Mouse (Mus musculus) neural tube, embryonic 13.5 days (tissue): ENCODE results near the gene Cdk5rap1. TPM values are rescaled to one million over a fixed set of nuclear protein-coding genes. Genes with fewer than 3 reads are reported as not detected.
"Not testable (repeated sequence)": the region's sequence is repeated elsewhere in the genome, so short reads cannot be mapped to it uniquely, and the experiment has no call there.

Source experiments
- ATAC-seq: fragments of 200-750 bp; cut with Nextera tagmentation; 2 replicates; pipeline ENCODE4 v1.8.0; 2017; ENCODE audit warnings: low read depth, mild to moderate bottlenecking, moderate TSS enrichment, moderate library complexity
- H3K27ac ChIP-seq: fragments of 300-500 bp; sonication (generic); replicated peaks from 2 replicates; pipeline ENCODE4 v1.5.1; 2015; ENCODE audit warnings: moderate library complexity, mild to moderate bottlenecking, inconsistent platforms
- H3K27me3 ChIP-seq: fragments of 300-500 bp; sonication (generic); 2 replicates; pipeline ENCODE4 v1.6.1; 2015; ENCODE audit warnings: mild to moderate bottlenecking, inconsistent platforms
- H3K36me3 ChIP-seq: fragments of 300-500 bp; sonication (generic); 2 replicates; pipeline ENCODE4 v1.6.1; 2015; ENCODE audit warnings: mild to moderate bottlenecking, inconsistent platforms
- H3K4me1 ChIP-seq: fragments of 300-500 bp; sonication (generic); replicated peaks from 2 replicates; pipeline ENCODE4 v1.6.1; 2015; ENCODE audit warnings: inconsistent platforms
- H3K4me2 ChIP-seq: fragments of 300-500 bp; sonication (generic); 2 replicates; pipeline ENCODE4 v1.6.1; 2015; ENCODE audit warnings: inconsistent platforms, mild to moderate bottlenecking, moderate library complexity
- H3K4me3 ChIP-seq: fragments of 300-500 bp; sonication (generic); 2 replicates; pipeline ENCODE4 v1.5.1; 2015; ENCODE audit warnings: mild to moderate bottlenecking, inconsistent platforms
- H3K9ac ChIP-seq: fragments of 300-500 bp; sonication (generic); 2 replicates; pipeline ENCODE4 v1.6.1; 2015; ENCODE audit warnings: moderate library complexity, mild to moderate bottlenecking, inconsistent platforms
- H3K9me3 ChIP-seq: fragments of 300-500 bp; sonication (generic); 2 replicates; pipeline ENCODE4 v1.6.1; 2016; ENCODE audit warnings: inconsistent platforms
- WGBS: fragments of 180-500 bp; shearing (Covaris S2); methylation state at CpG from one replicate; pipeline ENCODE4 v1.1.7; 2015; 5-methylcytosine and 5-hydroxymethylcytosine counted together
- polyA plus RNA-seq: library from polyadenylated mRNA; unstranded; fragments of >200 nt; fragmentation: Nextera tagmentation; extraction: Ambion mirVana; gene quantifications from 2 replicates; pipeline ENCODE4 v1.2.1, GENCODE M21; 2015

Cdk5rap1 gene
- polyA plus RNA-seq, 1 experiment from 2014 or later: 15.7 TPM

GRCm38 (mm10) chr2:154372151-154372829 lies 520 bp downstream of the Cdk5rap1 start:
- peak; percentile 85 for ATAC-seq
- peak overlapping the region; percentile 91 for H3K4me2 ChIP-seq
- H3K4me3 ChIP-seq: peak overlapping the region; percentile 61
- H3K27me3 ChIP-seq: no peaks in the 10 kb centered on the region
- peak overlapping the region; percentile 88 for H3K9ac ChIP-seq
- no peaks in the 10 kb centered on the region for H3K9me3 ChIP-seq
- peaks cover 18% of the 10 kb centered on the region for H3K36me3 ChIP-seq
- WGBS: under 1% methylated on average over 42 of the region's 42 CpGs
- peak overlapping the region; percentile 81 for H3K27ac ChIP-seq
- H3K4me1 ChIP-seq: peaks cover 10% of the 10 kb centered on the region

GRCm38 (mm10) chr2:154367510-154367909 lies 5.3 kb downstream of the Cdk5rap1 start:
- H3K27me3 ChIP-seq: no peaks in the 10 kb centered on the region
- H3K36me3 ChIP-seq: peaks cover 53% of the 10 kb centered on the region
- peaks cover 5% of the 10 kb centered on the region for H3K4me1 ChIP-seq
- no peak overlapping the region for H3K9ac ChIP-seq
- no peak overlapping the region for H3K4me3 ChIP-seq
- no peaks in the 10 kb centered on the region for H3K9me3 ChIP-seq
- no peak for ATAC-seq
- WGBS: 100% methylated on average over 1 of the region's 1 CpGs
- no peak overlapping the region for H3K27ac ChIP-seq
- no peak overlapping the region for H3K4me2 ChIP-seq

GRCm38 (mm10) chr2:154354000-154354425 lies 18.8 kb downstream of the Cdk5rap1 start:
- H3K27me3 ChIP-seq, H3K9me3 ChIP-seq, H3K4me1 ChIP-seq: not testable (repeated sequence)
- WGBS: 76% methylated on average over 16 of the region's 19 CpGs
- Histone ChIP-seq H3K4me2 (peak overlapping the region; percentile 49), H3K9ac (peak overlapping the region; percentile 62), H3K4me3 (peak overlapping the region; percentile 37), H3K27ac (0 out of 2 replicates have a peak overlapping the region, but pooled peaks have one; percentile 23), H3K36me3 (peaks cover 29% of the 10 kb centered on the region)
- peak; percentile 43 for ATAC-seq

GRCm38 (mm10) chr2:154348152-154348551 lies 24.7 kb downstream of the Cdk5rap1 start:
- H3K4me2 ChIP-seq: no peak overlapping the region
- H3K27ac ChIP-seq: no peak overlapping the region
- H3K9ac ChIP-seq: no peak overlapping the region
- H3K27me3 ChIP-seq: no peaks in the 10 kb centered on the region
- no peak for ATAC-seq
- WGBS: 89% methylated on average over 3 of the region's 3 CpGs
- H3K4me3 ChIP-seq: no peak overlapping the region
- H3K9me3 ChIP-seq: no peaks in the 10 kb centered on the region
- H3K4me1 ChIP-seq: no peaks in the 10 kb centered on the region
- peaks cover 60% of the 10 kb centered on the region for H3K36me3 ChIP-seq

- Histone ChIP-seq H3K27ac (no peak overlapping the region), H3K9ac (no peak overlapping the region), H3K36me3 (peaks cover 34% of the 10 kb centered on the region), H3K4me2 (no peak overlapping the region), H3K4me3 (no peak overlapping the region), H3K4me1 (no peaks in the 10 kb centered on the region), H3K9me3 (no peaks in the 10 kb centered on the region), H3K27me3 (no peaks in the 10 kb centered on the region)
- 62% methylated on average over 2 of the region's 2 CpGs for WGBS
- ATAC-seq: no peak
These were observed 33.5 kb downstream of the Cdk5rap1 start for GRCm38 (mm10) chr2:154339356-154339755.

- Histone ChIP-seq H3K4me1 (no peaks in the 10 kb centered on the region), H3K27ac (no peak overlapping the region), H3K27me3 (no peaks in the 10 kb centered on the region), H3K4me2 (no peak overlapping the region), H3K36me3 (peaks cover 30% of the 10 kb centered on the region), H3K9ac (no peak overlapping the region), H3K9me3 (0 out of 2 replicates have a peak, but pooled peaks cover 3% of the 10 kb centered on the region), H3K4me3 (no peak overlapping the region)
- whole genome bisulfite sequencing: 77% methylated on average over 1 of the region's 1 CpGs
- no peak for ATAC-seq
These were observed 34.6 kb downstream of the Cdk5rap1 start for GRCm38 (mm10) chr2:154338161-154338560.

GRCm38 (mm10) chr2:154335572-154335971 lies 37.2 kb downstream of the Cdk5rap1 start:
- H3K4me3 ChIP-seq: no peak overlapping the region
- no peak overlapping the region for H3K27ac ChIP-seq
- 0 out of 2 replicates have a peak, but pooled peaks cover 3% of the 10 kb centered on the region for H3K9me3 ChIP-seq
- H3K9ac ChIP-seq: no peak overlapping the region
- no peaks in the 10 kb centered on the region for H3K4me1 ChIP-seq
- WGBS: 89% methylated on average over 4 of the region's 4 CpGs
- no peak for ATAC-seq
- H3K36me3 ChIP-seq: peaks cover 8% of the 10 kb centered on the region
- H3K4me2 ChIP-seq: no peak overlapping the region
- no peaks in the 10 kb centered on the region for H3K27me3 ChIP-seq

- Histone ChIP-seq H3K27me3 (no peaks in the 10 kb centered on the region), H3K4me2 (no peak overlapping the region), H3K4me1 (no peaks in the 10 kb centered on the region), H3K9me3 (no peaks in the 10 kb centered on the region), H3K4me3 (no peak overlapping the region), H3K9ac (no peak overlapping the region), H3K27ac (no peak overlapping the region), H3K36me3 (no peaks in the 10 kb centered on the region)
- 82% methylated on average over 3 of the region's 3 CpGs for WGBS
- no peak for ATAC-seq
These were observed 46.0 kb downstream of the Cdk5rap1 start for GRCm38 (mm10) chr2:154326852-154327251.

GRCm38 (mm10) chr2:154313771-154314170 lies 59.0 kb downstream of the Cdk5rap1 start:
- not testable (repeated sequence) for ATAC-seq, H3K9me3 ChIP-seq, H3K36me3 ChIP-seq, H3K4me1 ChIP-seq, H3K4me2 ChIP-seq, H3K9ac ChIP-seq, H3K27me3 ChIP-seq, H3K27ac ChIP-seq, H3K4me3 ChIP-seq
- 73% methylated on average over 5 of the region's 5 CpGs for WGBS

GRCm38 (mm10) chr2:154306927-154307326 lies 65.9 kb downstream of the Cdk5rap1 start, which contains the start of gene Bpifb9b:
Gene Bpifb9b (plus strand): TSS chr2:154307227.
- not testable (repeated sequence) for H3K27ac ChIP-seq, H3K4me3 ChIP-seq, ATAC-seq, H3K4me1 ChIP-seq, H3K9me3 ChIP-seq, H3K9ac ChIP-seq, H3K4me2 ChIP-seq, H3K36me3 ChIP-seq, H3K27me3 ChIP-seq
- 90% methylated on average over 4 of the region's 4 CpGs for WGBS

GRCm38 (mm10) chr2:154304604-154305003 lies 68.2 kb downstream of the Cdk5rap1 start:
- H3K36me3 ChIP-seq, ATAC-seq, H3K4me2 ChIP-seq, H3K27ac ChIP-seq, H3K9ac ChIP-seq, H3K4me3 ChIP-seq, H3K9me3 ChIP-seq, H3K4me1 ChIP-seq, H3K27me3 ChIP-seq: not testable (repeated sequence)
- 87% methylated on average over 1 of the region's 3 CpGs for WGBS

GRCm38 (mm10) chr2:154301763-154302162 lies 71.0 kb downstream of the Cdk5rap1 start:
- Histone ChIP-seq H3K4me2 (no peak overlapping the region), H3K4me1 (no peaks in the 10 kb centered on the region), H3K27me3 (no peaks in the 10 kb centered on the region), H3K4me3 (no peak overlapping the region), H3K9ac (no peak overlapping the region), H3K36me3 (no peaks in the 10 kb centered on the region), H3K9me3 (no peaks in the 10 kb centered on the region), H3K27ac (no peak overlapping the region)
- ATAC-seq: no peak
- 86% methylated on average over 3 of the region's 3 CpGs for WGBS

GRCm38 (mm10) chr2:154300496-154300895 lies 72.3 kb downstream of the Cdk5rap1 start:
- 12% methylated on average over 1 of the region's 1 CpGs for WGBS
- Histone ChIP-seq H3K4me1 (no peaks in the 10 kb centered on the region), H3K27ac (no peak overlapping the region), H3K9me3 (no peaks in the 10 kb centered on the region), H3K4me2 (no peak overlapping the region), H3K4me3 (no peak overlapping the region), H3K9ac (no peak overlapping the region), H3K27me3 (no peaks in the 10 kb centered on the region), H3K36me3 (no peaks in the 10 kb centered on the region)
- 0 out of 2 replicates have a peak, but pooled peaks have one; percentile 50 for ATAC-seq
